Mouse (Mus musculus): ENCODE measurements at regions not wholly inside any gene's neighbourhood (a gene's known extent, or its start where the extent isn't known, plus 50 kb on each side); places are given as distances from the start of the nearest gene placed in this dataset.

DNA sequence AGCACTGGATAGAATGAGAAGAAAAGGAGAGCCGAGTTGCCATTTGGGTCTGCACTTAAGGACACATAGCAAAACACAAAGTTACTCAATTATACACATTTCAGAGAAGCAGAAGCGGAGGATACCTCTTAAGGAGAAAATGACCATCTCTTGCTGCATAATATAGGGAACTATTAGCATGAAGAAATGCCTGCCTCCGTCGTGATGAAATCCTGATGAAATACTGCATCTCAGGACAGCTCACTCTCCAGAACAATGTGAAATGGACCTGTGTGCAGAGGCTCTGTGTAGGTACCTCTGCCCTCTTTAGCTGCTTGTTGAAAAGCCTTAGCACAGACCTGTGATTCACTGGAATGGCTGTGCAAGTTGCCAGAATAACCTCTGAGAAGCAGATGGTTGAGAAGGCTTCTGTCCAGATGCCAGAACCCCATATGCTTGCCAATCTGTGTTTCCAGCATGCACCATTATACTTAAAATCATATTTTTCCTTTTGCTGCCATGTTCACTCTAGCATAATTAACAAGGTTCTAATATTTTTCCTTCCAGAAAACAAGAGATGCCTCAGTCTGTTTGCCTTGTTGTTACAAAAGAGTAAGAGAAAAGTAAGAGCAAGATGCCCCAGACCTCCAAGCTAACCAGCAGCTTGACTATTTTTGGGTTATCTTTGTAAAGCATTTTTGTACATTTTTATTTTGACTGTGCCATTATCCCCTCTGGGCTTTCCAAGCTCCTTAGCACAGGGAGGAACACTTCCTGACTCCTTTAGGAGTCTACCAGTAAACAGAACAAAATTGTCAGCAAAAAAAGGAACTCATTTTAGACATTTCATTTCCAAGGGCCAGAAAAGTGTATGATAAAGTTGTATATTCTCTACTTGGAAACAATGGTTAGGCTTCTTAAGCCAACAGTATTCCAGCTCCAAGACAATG is 259.0 kb downstream of the 1190002N15Rik start:
- no peak for DNase-seq
- intact Hi-C loops (cut with DNase I), result no loop called here

- intact Hi-C loops (cut with DNase I), result no loop called here
- DNase-seq, result no peak
These were observed 260.8 kb downstream of the 1190002N15Rik start for GRCm38 (mm10) chr9:94277096-94277495.

DNA sequence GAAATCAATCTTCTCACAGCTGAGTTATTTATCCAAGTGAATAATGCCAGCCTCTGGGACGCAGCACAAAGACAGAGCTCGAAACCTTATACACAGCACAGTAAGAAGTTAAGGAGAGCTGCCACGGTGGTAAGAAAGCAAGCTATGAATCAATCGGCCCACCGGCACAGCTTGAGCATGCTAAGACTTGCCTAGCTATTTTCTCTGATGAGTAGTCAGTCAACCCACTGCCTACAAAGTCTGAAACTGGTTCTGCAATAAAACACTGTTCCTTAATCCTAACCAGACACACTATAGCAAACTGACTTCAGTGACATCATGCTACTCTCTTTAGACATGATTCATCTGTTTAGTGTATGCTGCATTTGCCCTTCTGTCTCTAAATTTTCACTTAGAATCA is 268.7 kb downstream of the 1190002N15Rik start:
- DNase-seq, result no peak
- intact Hi-C loops (cut with DNase I), result no loop called here

DNA sequence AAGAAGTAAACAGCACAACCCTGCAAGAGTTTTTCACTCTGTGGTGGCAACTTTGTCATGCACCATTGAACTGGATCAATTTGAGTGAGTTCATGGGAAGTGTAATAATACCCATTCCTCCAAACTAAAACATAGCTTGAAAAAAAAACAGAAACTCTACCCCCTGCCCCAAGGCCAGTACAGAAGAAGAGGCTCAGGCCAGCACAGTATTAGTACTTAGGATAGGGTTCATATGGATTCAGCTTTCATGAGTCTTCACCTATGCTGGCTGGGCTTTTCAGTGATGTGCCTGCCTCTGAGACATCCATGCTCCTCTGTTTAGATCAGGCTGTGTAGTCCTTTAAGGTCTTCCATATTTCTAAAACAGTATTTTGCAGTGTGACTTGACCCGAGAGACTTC is 270.6 kb downstream of the 1190002N15Rik start:
- intact Hi-C loops (cut with DNase I), result no loop called here
- DNase-seq, result no peak

- DNase-seq, result no peak
- intact Hi-C loops (cut with DNase I), result no loop called here
These were observed 298.2 kb downstream of the 1190002N15Rik start for GRCm38 (mm10) chr9:94239479-94240241.

- no peak for DNase-seq
- intact Hi-C loops (cut with DNase I), result no loop called here
These were observed 299.3 kb downstream of the 1190002N15Rik start for GRCm38 (mm10) chr9:94238565-94238964.

- DNase-seq, result no peak
- intact Hi-C loops (cut with DNase I), result no loop called here
These were observed 308.3 kb downstream of the 1190002N15Rik start for GRCm38 (mm10) chr9:94229537-94229936.

GRCm38 (mm10) chr9:94219116-94219515 is 318.8 kb downstream of the 1190002N15Rik start:
- DNase-seq, result no peak
- intact Hi-C loops (cut with DNase I), result loop anchor here (2.0 kb wide), 1 partner anchor 396 kb away; no protein-coding TSS in a partner anchor

DNA sequence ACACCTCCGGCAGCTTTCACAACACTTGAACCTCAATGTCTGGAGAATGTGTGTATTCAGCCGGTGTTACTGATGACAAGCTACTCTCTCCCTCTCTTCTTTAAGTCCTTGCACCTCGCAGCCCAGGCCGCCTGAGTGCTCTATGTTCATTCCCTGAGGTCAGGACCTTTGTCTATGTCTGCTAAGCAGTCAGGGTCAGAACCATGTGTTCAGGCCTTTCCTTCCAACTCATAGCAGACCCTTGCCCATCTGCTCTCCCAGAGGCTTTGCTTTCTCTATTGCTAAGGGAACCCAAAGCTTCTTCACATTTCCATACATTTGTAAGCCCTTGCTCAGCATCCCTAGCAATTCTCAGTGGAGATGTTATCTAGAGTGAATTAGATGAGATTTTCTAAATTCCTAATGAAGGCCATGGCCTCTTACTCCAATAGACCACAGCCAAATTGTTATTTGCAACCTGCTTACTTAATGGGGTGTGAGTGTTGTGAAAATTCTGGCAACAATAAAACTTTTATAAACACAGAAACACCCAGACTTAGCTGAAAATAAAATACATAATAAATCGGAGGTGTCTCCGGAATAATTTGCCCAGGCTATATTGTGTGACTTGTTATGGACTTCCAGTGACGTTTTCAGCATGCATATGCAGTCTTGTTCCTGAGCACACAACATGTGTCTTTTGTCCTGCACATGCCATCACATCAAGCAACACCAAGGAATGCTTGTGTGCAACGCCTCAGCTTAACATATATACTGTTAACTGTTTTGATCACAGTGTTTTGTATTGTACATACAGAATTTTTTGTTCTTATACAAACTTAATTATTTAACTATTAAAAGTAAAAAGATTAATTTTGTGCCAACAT is 321.2 kb downstream of the 1190002N15Rik start:
- intact Hi-C loops (cut with DNase I), result no loop called here
- DNase-seq, result no peak

- intact Hi-C loops (cut with DNase I), result no loop called here
These were observed 327.2 kb downstream of the 1190002N15Rik start for GRCm38 (mm10) chr9:94210467-94211249.

GRCm38 (mm10) chr9:94208987-94209386 is 328.9 kb downstream of the 1190002N15Rik start:
- intact Hi-C loops (cut with DNase I), result no loop called here

More at GRCm38 (mm10) chr9:94210467-94211249, 327.2 kb downstream of the 1190002N15Rik start:
- DNase-seq, result no peak

DNA sequence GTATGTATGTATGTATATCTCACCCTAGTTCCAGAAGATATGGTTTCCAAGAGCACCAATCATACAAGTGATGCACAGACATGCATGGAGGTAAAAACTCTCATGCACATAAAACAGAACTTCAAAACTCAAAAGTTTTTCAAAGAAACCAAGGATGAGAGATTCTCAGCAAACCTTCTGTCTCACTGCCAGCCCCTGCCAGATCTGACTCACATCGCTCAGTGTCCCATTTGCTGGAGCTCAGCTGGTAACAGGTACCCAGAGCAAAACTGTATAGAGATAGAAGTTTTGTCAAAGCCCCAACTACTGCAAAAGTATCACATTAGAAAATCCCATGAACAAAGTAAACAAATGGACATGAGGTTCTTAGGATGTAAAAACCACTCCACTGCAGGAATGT is 337.0 kb downstream of the 1190002N15Rik start:
- no peak for DNase-seq
- intact Hi-C loops (cut with DNase I), result no loop called here

More at GRCm38 (mm10) chr9:94208987-94209386, 328.9 kb downstream of the 1190002N15Rik start:
- no peak for DNase-seq

GRCm38 (mm10) chr9:94199864-94200263 is 338.0 kb downstream of the 1190002N15Rik start:
- no peak for DNase-seq
- intact Hi-C loops (cut with DNase I), result no loop called here

DNA sequence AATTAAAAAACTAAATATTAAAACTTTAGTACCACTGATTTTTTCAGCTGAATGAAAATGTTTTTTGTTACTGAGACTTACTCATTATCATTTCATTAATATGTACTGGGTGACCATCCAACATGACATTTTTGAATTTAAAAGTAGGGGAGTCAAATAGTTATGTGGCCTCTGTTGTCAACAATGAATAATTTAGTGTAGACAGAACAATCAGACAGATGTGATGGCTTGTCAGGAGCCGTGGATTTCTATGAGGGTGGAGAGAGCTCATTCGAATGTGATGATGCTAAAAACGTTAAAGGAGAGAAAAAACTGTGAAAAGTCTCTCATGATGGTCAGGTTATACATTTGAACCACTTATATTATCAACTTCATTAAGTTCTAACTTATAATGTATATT is 346.8 kb downstream of the 1190002N15Rik start:
- no peak for DNase-seq
- intact Hi-C loops (cut with DNase I), result no loop called here

DNA sequence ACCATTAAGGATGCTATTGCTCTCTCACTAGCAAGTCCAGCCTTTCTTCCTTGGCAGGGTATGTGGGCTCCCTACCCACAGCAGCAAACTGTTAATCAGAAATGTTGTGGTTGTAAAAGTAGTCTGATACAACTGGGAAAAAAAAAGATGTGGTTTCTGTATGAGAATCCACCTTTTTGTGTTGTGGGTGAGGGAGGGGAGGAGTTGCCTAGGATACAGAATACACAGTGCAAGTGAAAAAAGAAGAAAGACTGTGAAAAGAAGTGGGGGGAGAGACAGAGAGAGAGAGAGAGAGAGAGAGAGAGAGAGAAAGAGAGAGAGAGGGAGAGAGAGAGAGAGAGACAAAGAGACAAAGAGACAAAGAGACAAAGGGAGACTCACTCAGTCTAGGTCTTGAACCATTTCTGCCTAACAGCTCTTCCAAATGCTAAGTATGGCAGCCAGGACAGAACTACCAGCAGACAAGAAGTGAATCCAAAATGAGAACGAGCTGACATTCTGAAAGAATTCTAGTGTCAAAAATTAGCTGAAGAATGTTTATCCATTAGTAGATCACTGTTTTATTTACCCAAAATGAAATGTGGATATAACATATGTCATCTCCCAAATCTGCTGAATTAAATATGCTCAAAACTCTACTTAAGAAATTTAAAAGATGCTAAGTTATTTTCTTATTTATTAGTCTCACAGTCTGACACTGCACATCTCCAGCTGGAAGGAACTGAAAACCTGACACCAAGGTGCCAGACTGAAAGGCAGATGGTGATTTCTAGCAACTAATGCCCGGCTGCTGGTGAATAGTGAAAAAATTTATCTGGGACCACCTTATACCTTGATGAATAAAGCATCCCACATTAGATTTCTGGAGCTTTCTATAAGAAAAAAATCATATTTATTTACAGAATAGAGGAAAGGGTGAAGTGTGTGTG is 347.7 kb downstream of the 1190002N15Rik start:
- DNase-seq, result no peak
- intact Hi-C loops (cut with DNase I), result no loop called here

DNA sequence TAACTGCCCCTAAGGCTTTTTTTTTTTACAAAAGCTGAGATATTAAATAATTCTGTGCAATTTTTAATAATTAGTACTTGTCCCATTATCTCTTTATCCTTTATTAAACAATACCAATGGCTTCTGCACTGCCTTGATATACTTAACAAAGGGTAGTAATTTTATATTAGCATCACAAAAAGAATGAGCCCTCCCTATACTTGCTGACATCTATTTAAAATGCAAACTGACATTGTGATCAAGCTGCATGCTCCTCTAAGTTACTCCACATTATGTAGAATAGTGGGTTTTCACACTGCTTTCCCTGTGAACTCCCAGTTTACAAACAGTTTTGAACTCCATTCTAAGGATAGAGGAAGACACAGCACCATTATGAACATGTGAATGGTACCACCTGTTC is 349.8 kb downstream of the 1190002N15Rik start:
- intact Hi-C loops (cut with DNase I), result no loop called here
- DNase-seq, result no peak

- intact Hi-C loops (cut with DNase I), result no loop called here
These were observed 367.8 kb downstream of the 1190002N15Rik start for GRCm38 (mm10) chr9:94169905-94170612.

DNA sequence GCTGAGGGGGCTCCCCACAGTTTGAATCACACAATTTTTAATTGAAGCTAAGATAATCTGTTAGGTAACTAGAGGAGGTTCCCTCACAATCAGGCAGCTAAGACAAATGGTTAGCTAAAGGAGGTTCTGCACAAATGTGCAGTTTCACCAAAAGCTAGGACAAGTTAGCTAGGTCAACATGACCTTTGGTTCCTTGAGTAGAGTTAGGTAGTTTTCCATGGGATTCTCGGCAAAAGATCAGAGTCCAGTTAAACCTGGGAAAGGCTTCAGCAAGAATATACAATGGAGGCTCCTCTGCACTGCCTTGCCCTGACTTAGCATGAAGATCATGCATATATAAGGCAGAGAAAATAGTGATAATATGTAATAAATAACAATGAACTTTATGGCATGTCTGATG is 374.2 kb downstream of the 1190002N15Rik start:
- no peak for DNase-seq
- intact Hi-C loops (cut with DNase I), result no loop called here

More at GRCm38 (mm10) chr9:94169905-94170612, 367.8 kb downstream of the 1190002N15Rik start:
- no peak for DNase-seq
